Mouse (Mus musculus) liver, embryonic 14.5 days (tissue): ENCODE measurements around the gene Olfr98.

Experiments used
- CTCF ChIP-seq: IDR thresholded peaks from 2 replicates; pipeline ENCODE4 v1.5.1; 2016; ENCODE audit warnings: antibody characterized with exemption, low read depth, control low read depth
- EP300 ChIP-seq: IDR thresholded peaks from 2 replicates; pipeline ENCODE4 v1.6.1; 2016; ENCODE audit warnings: antibody characterized with exemption, low read depth

DNA sequence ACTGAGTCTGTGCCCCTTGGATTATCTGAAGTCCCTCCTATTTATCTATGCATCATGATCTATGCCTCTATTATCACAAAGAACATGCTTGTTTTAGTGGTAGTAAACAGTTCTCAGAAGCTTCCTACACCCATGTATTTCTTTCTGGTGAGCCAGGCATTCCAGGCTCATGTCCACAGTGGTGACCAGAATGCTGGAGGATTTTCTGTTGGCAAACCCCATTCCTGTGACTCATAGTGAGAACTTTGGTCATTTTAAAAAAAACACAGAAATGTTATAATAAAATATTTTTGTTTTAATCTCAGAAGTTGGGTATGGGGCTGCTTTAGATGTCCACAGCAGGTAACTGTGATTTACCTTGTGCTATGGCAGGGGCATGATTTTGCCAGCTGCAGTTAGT is 14.1 kb downstream of the Olfr98 start:
- TF ChIP-seq CTCF (no peak), EP300 (no peak)
